Mouse (Mus musculus): ENCODE data around the gene Fam13a.

DNA sequence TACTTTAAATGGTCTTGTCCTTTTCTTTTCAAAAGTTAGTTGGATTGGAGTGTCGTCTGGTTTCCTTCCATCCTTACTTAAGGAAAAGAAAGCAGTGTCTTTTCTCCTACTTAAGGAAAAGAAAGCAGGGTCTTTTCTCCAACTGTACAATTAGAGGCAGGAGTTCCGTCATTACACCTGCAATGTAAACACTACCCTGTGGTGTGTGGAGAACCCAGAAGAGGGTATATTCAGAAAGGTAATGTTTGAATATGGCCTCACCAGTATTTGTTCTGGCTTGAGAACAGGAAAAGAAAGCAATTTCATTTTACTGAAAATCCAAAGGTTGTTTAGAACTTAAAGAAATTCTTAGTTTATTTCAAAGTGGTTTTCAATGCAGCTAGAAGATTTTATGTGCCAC lies 9.6 kb downstream of the Fam13a start:
- TF ChIP-seq CTCF (IDR thresholded peaks at IDR 0.05; ENCODE audit: borderline replicate concordance, insufficient read depth, low read depth, low read length) (no peak), POLR2A (IDR thresholded peaks at IDR 0.05; ENCODE audit: borderline replicate concordance, insufficient read depth, low read length) (no peak)
